Mouse (Mus musculus): ENCODE results near the gene Sptbn2.

Gene Sptbn2

DNA sequence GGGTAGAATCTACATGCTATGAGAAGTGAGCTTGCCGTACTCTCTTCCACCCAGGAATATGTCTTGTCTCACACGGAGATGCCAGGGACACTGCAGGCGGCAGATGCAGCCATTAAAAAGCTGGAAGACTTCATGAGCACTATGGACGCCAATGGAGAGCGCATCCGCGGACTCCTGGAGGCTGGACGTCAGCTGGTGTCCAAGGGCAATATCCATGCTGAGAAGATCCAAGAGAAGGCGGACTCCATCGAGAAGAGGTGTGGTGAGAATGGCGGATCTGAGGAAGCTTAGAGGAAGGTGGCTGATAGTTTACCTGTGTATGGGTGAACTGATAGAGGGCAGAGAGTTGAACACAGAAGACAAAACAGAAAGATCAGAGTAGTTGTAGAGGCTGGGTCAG, 28.1 kb downstream of the Sptbn2 start:
- Histone ChIP-seq H3K36me3 (ENCODE audit: insufficient read depth, low read length) (peaks cover 47% of the 10 kb centered on the region), H3K4me1 (replicated peaks; ENCODE audit: low read depth, low read length) (peaks cover 11% of the 10 kb centered on the region), H3K9me3 (ENCODE audit: low read length) (no peaks in the 10 kb centered on the region), H3K4me3 (replicated peaks; ENCODE audit: low read length) (no peak overlapping the region), H3K27me3 (ENCODE audit: insufficient read depth, low read length) (peaks cover 16% of the 10 kb centered on the region; the same call in 1 of the 2 replicates)
- TF ChIP-seq POU5F1 (IDR thresholded peaks at IDR 0.05; ENCODE audit: borderline replicate concordance, low read length), result no peak

GRCm38 (mm10) chr19:4739762-4740161, 28.8 kb downstream of the Sptbn2 start:
- Histone ChIP-seq H3K9me3 (ENCODE audit: low read length) (no peaks in the 10 kb centered on the region), H3K4me3 (replicated peaks; ENCODE audit: low read length) (no peak overlapping the region), H3K27me3 (ENCODE audit: insufficient read depth, low read length) (peaks cover 16% of the 10 kb centered on the region; the same call in 1 of the 2 replicates), H3K36me3 (ENCODE audit: insufficient read depth, low read length) (peaks cover 46% of the 10 kb centered on the region), H3K4me1 (replicated peaks; ENCODE audit: low read depth, low read length) (peaks cover 11% of the 10 kb centered on the region)
- TF ChIP-seq CTCF (conservative IDR thresholded peaks at IDR 0.05; ENCODE audit: low read length) (no peak), POU5F1 (IDR thresholded peaks at IDR 0.05; ENCODE audit: borderline replicate concordance, low read length) (no peak), NANOG (IDR thresholded peaks at IDR 0.05; ENCODE audit: borderline replicate concordance, low read length) (no peak)

- H3K9me3 ChIP-seq (ENCODE audit: low read length), result no peaks in the 10 kb centered on the region
- TF ChIP-seq CTCF (conservative IDR thresholded peaks at IDR 0.05; ENCODE audit: low read length), result no peak
- no peak for TF ChIP-seq POU5F1 (IDR thresholded peaks at IDR 0.05; ENCODE audit: borderline replicate concordance, low read length)
- TF ChIP-seq NANOG (IDR thresholded peaks at IDR 0.05; ENCODE audit: borderline replicate concordance, low read length), result no peak
- H3K27me3 ChIP-seq (ENCODE audit: insufficient read depth, low read length), result peaks cover 16% of the 10 kb centered on the region; the same call in 1 of the 2 replicates
- H3K4me1 ChIP-seq (replicated peaks; ENCODE audit: low read depth, low read length), result peaks cover 11% of the 10 kb centered on the region
- no peak overlapping the region for H3K4me3 ChIP-seq (replicated peaks; ENCODE audit: low read length)
- peaks cover 62% of the 10 kb centered on the region for H3K36me3 ChIP-seq (ENCODE audit: insufficient read depth, low read length)
These were observed 30.5 kb downstream of the Sptbn2 start for GRCm38 (mm10) chr19:4741482-4741881.

- TF ChIP-seq POU5F1 (IDR thresholded peaks at IDR 0.05; ENCODE audit: borderline replicate concordance, low read length) (no peak), CTCF (conservative IDR thresholded peaks at IDR 0.05; ENCODE audit: low read length) (no peak), NANOG (IDR thresholded peaks at IDR 0.05; ENCODE audit: borderline replicate concordance, low read length) (no peak)
- Histone ChIP-seq H3K36me3 (ENCODE audit: insufficient read depth, low read length) (peaks cover 70% of the 10 kb centered on the region), H3K4me1 (replicated peaks; ENCODE audit: low read depth, low read length) (peaks cover 11% of the 10 kb centered on the region), H3K4me3 (replicated peaks; ENCODE audit: low read length) (no peak overlapping the region), H3K9me3 (ENCODE audit: low read length) (no peaks in the 10 kb centered on the region), H3K27me3 (ENCODE audit: insufficient read depth, low read length) (peaks cover 12% of the 10 kb centered on the region; the same call in 1 of the 2 replicates)
These were observed 31.3 kb downstream of the Sptbn2 start for GRCm38 (mm10) chr19:4742229-4742628.

DNA sequence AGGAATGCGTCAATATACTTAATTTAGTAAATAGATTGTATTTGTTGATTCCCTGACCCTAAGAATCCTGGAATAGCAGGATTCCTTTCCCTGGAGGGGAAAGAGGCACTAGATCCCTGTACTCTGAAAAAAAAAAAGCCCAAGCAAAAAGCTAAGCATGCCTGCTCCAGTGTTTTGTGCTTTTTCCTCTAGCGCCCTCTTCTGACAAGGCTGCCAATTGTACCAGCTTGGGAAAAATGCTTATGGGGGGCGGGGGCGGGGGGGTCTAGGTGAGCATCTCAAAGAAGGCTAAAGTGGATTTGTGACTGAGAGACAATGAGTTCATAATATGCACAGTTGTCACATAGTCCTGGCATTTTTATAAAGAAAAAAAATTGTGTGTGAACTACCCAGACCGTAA, 32.6 kb downstream of the Sptbn2 start:
- peaks cover 83% of the 10 kb centered on the region for H3K36me3 ChIP-seq (ENCODE audit: insufficient read depth, low read length)

GRCm38 (mm10) chr19:4744026-4744425, 33.1 kb downstream of the Sptbn2 start:
- H3K36me3 ChIP-seq (ENCODE audit: insufficient read depth, low read length), result peaks cover 87% of the 10 kb centered on the region
- no peak overlapping the region for H3K4me3 ChIP-seq (replicated peaks; ENCODE audit: low read length)
- H3K9me3 ChIP-seq (ENCODE audit: low read length), result no peaks in the 10 kb centered on the region
- 0 out of 2 replicates have a peak, but pooled peaks cover 2% of the 10 kb centered on the region for H3K27me3 ChIP-seq (ENCODE audit: insufficient read depth, low read length)
- TF ChIP-seq NANOG (IDR thresholded peaks at IDR 0.05; ENCODE audit: borderline replicate concordance, low read length), result no peak
- TF ChIP-seq CTCF (conservative IDR thresholded peaks at IDR 0.05; ENCODE audit: low read length), result no peak
- TF ChIP-seq POU5F1 (IDR thresholded peaks at IDR 0.05; ENCODE audit: borderline replicate concordance, low read length), result no peak
- peaks cover 5% of the 10 kb centered on the region for H3K4me1 ChIP-seq (replicated peaks; ENCODE audit: low read depth, low read length)

More for the DNA sequence above, 32.6 kb downstream of the Sptbn2 start:
- Histone ChIP-seq H3K4me3 (replicated peaks; ENCODE audit: low read length) (no peak overlapping the region), H3K9me3 (ENCODE audit: low read length) (no peaks in the 10 kb centered on the region), H3K4me1 (replicated peaks; ENCODE audit: low read depth, low read length) (no peaks in the 10 kb centered on the region), H3K27me3 (ENCODE audit: insufficient read depth, low read length) (0 out of 2 replicates have a peak, but pooled peaks cover 2% of the 10 kb centered on the region)
- TF ChIP-seq NANOG (IDR thresholded peaks at IDR 0.05; ENCODE audit: borderline replicate concordance, low read length) (no peak), CTCF (conservative IDR thresholded peaks at IDR 0.05; ENCODE audit: low read length) (peak; percentile 37; the same call in 1 of the 2 replicates)

GRCm38 (mm10) chr19:4745057-4745456, 34.1 kb downstream of the Sptbn2 start:
- Histone ChIP-seq H3K4me1 (replicated peaks; ENCODE audit: low read depth, low read length) (peaks cover 7% of the 10 kb centered on the region), H3K9me3 (ENCODE audit: low read length) (no peaks in the 10 kb centered on the region), H3K36me3 (ENCODE audit: insufficient read depth, low read length) (peaks cover 87% of the 10 kb centered on the region), H3K4me3 (replicated peaks; ENCODE audit: low read length) (no peak overlapping the region), H3K27me3 (ENCODE audit: insufficient read depth, low read length) (0 out of 2 replicates have a peak, but pooled peaks cover 2% of the 10 kb centered on the region)
- TF ChIP-seq POU5F1 (IDR thresholded peaks at IDR 0.05; ENCODE audit: borderline replicate concordance, low read length) (no peak), CTCF (conservative IDR thresholded peaks at IDR 0.05; ENCODE audit: low read length) (no peak)

DNA sequence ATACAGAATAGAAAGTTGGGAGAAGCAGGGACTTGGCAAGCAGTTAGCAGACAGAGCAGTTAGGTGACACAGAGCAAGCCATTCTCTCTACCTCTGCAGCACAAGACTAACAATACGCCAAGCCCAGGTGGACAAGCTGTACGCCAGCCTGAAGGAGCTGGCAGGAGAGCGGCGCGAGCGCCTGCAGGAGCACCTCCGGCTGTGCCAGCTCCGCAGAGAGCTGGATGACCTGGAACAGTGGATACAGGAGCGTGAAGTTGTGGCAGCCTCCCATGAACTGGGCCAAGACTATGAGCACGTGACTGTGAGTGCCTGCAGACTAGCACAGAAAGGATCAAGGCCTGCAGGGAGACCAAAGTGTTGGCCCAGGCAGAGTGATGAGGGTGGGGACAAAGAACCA, 34.7 kb downstream of the Sptbn2 start:
- Histone ChIP-seq H3K36me3 (ENCODE audit: insufficient read depth, low read length) (peaks cover 87% of the 10 kb centered on the region), H3K4me1 (replicated peaks; ENCODE audit: low read depth, low read length) (peaks cover 7% of the 10 kb centered on the region), H3K9me3 (ENCODE audit: low read length) (no peaks in the 10 kb centered on the region), H3K4me3 (replicated peaks; ENCODE audit: low read length) (no peak overlapping the region), H3K27me3 (ENCODE audit: insufficient read depth, low read length) (no peaks in the 10 kb centered on the region)
- TF ChIP-seq POU5F1 (IDR thresholded peaks at IDR 0.05; ENCODE audit: borderline replicate concordance, low read length) (no peak), NANOG (IDR thresholded peaks at IDR 0.05; ENCODE audit: borderline replicate concordance, low read length) (no peak), CTCF (conservative IDR thresholded peaks at IDR 0.05; ENCODE audit: low read length) (no peak)

- H3K4me1 ChIP-seq (replicated peaks; ENCODE audit: low read depth, low read length), result peaks cover 7% of the 10 kb centered on the region
- H3K4me3 ChIP-seq (replicated peaks; ENCODE audit: low read length), result no peak overlapping the region
- H3K27me3 ChIP-seq (ENCODE audit: insufficient read depth, low read length), result no peaks in the 10 kb centered on the region
- no peaks in the 10 kb centered on the region for H3K9me3 ChIP-seq (ENCODE audit: low read length)
- TF ChIP-seq POU5F1 (IDR thresholded peaks at IDR 0.05; ENCODE audit: borderline replicate concordance, low read length) (no peak), NANOG (IDR thresholded peaks at IDR 0.05; ENCODE audit: borderline replicate concordance, low read length) (no peak), CTCF (conservative IDR thresholded peaks at IDR 0.05; ENCODE audit: low read length) (no peak)
- peaks cover 87% of the 10 kb centered on the region for H3K36me3 ChIP-seq (ENCODE audit: insufficient read depth, low read length)
These were observed 35.6 kb downstream of the Sptbn2 start for GRCm38 (mm10) chr19:4746611-4747010.

All from E14TG2a.4 (cell line).